Mouse (Mus musculus): ENCODE results near the gene Thrb.

GRCm38 (mm10) chr14:17719494-17719893 lies 59.4 kb downstream of the Thrb start:
- TF ChIP-seq GATA1 (IDR thresholded peaks at IDR 0.05; ENCODE audit: borderline replicate concordance, low read length) (no peak), FLI1 (IDR thresholded peaks at IDR 0.05; ENCODE audit: low read length) (no peak)
